Mouse (Mus musculus) adrenal gland, postnatal 4 days (tissue): ENCODE data around the gene Bcl7c. TPM values are rescaled to one million over a fixed set of nuclear protein-coding genes. Genes with fewer than 3 reads are reported as not detected.

Source experiments
- DNase-seq, 2 experiments: peaks; one replicate each; pipeline ENCODE4 v3.0.0; 2021 to 2022; ENCODE audit warnings: low spot score in 2 of 2, mixed read lengths in 2 of 2
- total RNA-seq, 2 experiments: library from RNA; stranded (reverse); gene quantifications; 2 replicates each; pipeline ENCODE4 v1.2.3; 2021

Bcl7c gene
- total RNA-seq, 2 experiments from 2014 or later: 129 to 135 TPM

DNA sequence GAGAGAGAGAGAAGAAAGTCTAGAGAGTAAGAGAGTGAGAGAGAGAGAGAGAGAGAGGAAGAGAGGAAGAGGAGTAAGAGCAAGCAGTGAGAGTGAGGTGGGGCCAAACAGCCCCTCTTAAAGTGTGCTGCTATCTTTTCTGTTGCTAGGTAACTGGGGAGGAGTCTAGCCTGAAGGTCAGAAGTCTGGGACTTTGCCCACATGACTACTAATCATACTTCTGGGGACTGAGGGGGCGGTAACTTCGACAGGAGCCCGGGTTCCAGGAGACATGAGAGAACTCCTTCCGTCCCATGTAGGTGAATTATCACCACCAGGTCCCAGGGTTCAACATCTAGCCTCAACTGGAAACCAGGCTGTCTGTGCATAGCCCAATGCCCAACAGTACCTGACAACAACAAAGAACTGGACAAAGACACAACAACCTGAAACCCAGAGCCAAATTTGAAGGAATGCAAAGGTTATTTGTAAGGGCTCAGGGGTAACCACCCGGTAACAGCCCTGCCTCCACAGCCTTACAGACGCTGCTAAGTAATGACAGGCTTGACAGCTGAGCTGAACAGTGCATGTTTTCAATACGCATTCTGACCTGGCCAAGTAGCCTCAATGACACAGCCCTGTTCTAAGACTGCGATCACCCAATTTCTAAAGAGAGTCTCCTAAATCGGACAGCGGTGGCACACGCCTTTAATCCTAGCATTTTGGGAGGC, 21.8 kb downstream of the Bcl7c start:
- DNase-seq: no peak

DNA sequence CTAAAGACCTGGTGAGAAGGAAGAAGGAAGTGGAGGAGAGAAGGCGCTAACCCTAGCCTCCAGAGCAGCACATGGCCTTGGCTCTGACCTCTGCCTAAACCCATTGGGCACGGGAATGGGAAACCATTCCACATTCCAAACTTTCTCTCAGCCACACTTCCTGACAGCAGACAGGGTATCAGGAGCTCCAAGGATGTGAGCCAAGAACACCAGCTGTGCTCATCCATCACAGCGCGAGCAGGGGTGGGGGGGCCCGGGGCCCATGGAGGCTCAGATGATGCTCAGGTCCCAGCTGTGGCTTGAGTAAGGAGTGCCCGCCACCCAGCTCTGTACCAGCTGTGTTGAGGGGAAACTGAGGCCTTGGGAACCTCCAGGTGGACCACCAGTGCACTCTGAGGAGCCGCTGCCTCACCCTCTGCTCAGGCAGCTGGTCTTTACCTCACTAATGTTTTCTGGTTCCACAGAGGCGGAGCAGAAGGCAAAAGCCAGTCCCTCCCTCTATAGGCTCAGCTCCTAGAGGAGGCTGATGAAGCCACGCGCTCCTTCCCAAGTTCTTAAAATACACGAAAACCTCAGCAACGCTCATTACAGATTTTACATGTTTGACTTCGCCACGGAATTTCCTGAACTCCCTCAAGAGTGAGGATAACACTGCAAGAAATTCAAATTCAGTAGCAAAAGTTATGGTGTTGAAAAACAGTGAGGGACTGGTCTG, 23.3 kb downstream of the Bcl7c start:
- DNase-seq: no peak

DNA sequence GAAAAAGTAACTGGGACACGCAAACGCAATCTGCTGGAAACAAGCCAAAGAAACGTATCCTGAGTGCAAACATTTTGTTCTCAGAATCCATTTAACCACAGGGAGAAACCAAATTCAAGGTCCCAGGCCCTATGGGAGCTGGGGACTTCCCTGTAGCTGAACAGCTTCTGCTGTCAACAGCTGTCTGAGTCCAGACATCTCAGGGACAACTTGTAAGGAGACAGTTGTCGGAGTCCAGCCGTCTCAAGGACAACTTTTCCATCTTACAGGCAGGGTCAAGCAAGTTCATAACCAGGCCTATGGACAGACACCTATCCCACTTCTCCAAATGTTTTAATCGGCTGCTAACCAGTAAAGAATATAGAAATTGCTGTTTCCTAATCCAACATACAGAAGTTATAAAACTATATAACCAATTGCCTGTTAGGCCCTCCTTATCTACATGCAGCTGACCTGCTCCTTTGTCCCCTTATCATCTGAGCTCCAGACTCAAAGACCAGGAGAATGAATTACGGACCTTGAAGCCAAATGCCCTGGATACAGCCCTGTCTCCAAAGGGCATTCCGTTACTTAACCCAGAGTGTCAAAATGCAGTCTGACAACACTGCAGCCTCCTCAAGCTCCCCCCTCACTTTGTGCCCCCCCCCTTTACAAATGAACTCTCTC, 26.7 kb downstream of the Bcl7c start:
- no peak for DNase-seq

DNA sequence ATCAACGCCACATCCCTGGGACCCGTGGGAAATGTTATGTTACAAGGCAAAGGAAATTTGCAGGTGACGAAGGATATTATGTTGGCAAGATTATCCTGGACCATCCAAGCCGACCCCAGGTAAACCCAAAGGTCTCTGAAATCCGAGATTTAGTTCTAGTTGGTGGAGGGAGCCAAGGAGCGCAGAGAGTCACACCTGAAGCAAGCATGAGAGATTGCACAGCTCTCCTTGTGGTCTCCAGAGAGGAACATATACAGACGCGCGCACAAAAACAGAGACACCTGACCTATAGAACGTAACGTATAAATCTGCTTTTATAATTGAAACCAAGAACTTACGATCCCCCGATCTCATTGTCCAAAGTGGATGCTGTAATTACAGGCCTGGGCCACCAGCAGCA, 28.2 kb downstream of the Bcl7c start:
- no peak for DNase-seq

DNA sequence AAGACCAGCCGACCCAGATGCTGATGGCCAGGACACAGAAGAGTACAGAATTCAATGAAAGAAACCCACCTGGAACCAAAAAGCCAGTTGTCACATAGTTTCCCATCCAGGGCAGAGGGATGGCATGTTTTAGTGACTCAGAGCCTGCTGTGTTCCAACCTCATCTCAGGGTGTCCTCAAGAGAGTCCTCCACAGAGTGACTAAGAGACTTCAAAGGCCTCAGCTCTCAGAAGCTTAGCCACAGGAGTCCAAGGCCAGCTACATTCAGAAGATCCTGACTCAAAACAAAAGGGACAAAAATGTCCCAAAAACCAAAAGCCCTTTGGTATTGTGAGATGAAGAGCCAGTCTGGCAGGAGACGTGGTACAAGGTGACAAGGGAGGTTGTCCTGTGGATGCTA, 29.9 kb downstream of the Bcl7c start:
- DNase-seq: no peak

DNA sequence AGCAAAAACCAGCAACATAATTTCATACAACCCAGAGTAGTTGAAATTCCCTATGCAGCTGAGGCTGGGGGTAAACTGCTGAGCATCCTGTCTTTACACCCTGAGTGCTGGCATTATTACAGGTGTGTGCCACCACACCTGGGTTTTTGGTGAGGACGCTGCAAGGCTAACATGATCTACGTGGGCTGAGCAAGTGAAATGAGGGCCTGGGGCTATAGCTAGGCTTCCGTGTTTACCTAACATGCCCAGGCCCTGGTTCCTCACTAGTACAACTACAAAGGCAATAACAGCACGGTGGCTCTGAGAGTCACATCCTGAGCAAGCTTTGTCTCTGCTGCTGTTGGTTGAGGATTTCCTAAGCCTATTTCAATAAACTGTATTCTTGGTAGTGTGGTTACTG, 31.1 kb downstream of the Bcl7c start:
- no peak for DNase-seq

DNA sequence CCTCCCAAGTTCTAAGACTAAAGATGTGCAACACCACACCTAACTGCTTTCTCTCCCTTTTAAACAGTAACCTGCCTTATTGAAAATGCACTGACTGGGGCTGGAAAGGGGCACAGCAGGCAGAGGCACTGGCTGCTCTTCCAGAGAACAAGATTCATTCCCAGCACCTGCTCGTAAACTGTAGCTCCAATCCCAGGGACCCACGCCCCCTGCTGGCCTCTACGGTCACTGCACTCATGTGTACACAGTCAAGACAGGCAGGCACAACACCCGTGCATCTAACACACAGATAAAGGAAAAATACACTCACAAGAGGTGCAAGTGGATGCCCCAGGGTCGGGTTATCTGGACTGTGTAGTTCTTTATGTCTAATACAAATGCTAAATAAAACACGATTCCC, 31.7 kb downstream of the Bcl7c start:
- peak; percentile 37 to 51 for DNase-seq

DNA sequence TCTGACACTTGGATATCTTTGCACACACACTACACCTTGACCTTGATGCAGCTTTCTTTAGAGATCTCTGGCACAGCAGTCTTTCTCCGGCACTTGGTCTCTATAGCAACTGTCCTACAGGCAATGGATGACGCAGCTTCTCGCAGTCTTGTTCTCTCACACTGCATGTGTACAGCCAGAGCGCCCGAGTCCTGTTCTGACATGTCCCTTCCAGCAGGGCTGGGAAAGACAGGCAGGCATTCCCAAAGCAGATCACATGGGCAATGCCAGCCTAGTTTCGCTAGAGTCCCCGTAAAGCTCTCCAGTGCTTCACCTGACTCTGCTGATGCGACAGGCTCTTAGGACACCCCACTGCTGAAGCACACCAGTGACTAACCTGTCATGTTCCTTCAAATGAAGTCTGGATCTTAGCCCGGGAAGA, 33.3 kb downstream of the Bcl7c start:
- DNase-seq: no peak

DNA sequence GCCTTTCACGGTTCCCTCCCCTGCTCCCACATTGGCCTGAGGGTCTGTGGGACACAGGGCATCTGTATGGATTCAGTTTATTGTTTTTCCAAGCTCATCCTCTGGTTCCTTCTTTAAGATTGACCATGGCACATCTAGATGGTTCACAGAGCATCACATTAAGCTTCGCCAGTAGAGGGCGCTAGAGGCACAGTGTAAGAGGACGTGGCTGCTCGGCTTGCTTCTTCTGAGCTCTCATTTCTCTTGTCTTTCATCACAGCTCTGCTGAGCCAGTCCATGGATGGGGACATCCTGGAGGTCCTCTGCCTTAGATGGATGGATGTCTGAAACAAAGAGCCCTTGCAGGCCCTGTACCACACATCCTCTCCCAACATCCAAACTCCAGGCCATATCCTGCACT, 33.8 kb downstream of the Bcl7c start:
- peak; percentile 61 to 81 for DNase-seq

DNA sequence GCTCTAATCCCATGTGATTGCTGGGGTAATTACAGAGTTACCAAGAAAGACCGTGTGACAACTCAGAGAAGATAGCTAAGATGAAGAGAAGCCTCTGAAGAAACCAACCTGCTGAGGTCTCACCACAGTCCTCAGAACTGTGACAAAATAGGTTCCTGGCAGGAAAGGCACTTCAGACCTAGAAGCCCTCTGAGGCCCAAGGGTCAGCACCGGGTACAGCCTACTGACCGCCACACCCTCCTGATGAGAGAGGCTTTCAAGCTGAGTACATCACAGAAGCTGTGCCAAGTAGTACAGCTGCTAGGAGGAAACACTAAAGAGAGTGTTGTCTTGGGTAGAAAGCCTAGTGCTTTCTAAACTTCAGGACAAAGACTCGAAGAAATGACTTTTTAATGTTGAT, 36.0 kb downstream of the Bcl7c start:
- DNase-seq: no peak

DNA sequence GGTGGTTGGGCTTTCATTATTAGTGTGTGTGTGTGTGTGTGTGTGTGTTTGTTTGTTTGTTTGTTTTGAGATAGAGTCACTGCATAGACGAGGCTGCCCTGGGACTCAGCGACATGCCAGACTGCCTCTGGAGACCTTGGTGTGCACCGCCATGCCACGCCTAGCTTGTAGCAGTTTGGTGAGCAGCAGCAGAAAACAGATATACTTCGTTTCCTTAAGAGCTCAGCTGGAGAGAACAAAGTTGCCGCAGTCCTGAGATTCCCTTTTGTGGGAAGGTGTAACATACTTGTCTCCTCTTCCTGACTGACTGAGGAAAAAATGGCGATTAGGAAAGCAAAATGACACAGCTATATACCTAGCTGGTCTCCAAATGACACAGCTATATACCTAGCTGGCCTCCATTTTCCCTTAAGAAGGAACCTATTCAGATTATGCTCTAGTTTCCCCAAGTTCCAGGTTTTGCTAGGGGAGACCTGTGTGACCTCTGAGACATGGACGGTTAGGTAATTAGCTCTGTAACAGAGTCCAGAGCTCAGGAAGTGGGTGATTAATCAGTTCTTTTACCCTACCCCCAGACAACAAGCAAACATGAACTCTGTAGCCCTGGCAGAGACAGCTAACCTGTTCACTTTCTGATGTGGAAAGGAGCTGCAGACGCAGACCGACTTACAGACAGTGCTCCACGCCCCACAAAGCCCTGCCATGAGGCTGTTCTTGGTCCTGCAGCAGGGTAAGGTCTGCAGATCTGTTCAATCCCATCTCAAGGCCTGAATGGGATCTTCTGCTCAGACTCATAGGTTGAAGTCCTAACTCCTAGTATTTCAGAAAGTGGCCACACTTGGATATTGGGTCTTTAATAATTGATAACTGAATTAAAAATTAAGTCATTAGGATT, 36.6 kb downstream of the Bcl7c start:
- DNase-seq: no peak

DNA sequence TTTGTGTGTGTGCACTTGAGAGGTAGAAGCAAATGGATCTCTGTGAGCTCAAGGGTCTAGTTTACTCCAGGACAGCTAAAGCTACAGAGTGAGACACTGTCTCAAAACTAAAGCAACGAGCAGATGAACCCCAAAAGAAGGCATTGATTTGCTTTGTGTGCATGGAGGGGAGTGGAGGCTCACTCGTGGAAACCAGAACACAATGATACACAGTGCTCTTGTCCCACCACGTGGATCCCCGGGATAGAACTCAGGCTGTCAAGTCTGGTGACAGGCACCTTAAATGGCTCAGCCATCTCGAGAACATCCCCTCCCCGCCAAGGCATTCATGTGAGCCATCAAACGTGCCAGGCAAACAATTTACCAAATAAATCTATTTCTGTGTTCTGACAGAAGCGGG, 41.6 kb downstream of the Bcl7c start:
- no peak for DNase-seq

DNA sequence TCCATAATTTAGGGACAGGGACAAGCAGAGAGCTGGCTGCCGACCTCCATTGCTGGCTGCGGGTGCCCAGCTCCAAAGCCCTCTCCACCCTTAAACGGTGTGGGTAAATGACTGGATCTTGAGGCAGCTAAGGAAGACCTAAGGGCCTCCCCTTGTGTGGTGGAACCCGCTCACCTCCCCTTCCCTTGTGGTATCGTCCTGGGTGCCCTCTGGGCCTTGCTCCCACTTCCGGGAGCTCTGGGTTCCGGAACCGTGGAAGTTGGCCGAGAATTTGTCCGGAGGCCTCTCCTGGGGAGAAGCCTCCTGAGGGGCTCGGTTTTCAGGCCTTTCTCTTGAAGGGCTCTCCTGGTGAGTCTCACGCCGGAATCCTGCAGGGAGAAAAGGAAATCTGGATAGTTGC, 42.1 kb downstream of the Bcl7c start:
- DNase-seq: no peak

DNA sequence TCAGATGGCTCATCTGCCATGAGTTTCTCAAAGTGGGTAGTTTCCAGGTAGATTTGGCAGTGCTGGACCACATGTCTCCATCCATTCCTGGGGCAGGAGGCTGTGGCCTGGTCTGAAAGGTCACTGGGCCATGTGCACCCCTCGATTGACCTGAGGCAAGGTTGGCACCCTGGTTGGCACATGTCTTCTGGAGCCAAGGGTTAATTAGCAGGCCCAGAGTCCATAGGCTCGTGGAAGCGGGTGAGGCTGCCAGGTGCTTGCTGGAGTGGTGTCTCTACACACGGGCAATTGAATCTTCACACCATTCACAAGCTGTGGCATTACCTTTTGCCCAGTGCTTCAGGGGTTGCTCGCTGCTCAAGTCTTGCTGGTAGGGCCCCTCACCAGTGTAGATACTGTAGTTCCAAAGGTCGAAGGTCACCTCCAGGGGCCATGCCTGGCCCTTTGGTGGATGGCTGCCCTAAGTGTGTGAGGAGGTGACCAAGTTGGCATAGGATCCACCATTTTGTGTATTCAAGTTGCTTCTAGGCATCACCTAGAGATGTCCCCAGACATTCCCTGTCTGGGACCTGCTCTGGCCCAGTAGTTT, 42.6 kb downstream of the Bcl7c start:
- no peak for DNase-seq

DNA sequence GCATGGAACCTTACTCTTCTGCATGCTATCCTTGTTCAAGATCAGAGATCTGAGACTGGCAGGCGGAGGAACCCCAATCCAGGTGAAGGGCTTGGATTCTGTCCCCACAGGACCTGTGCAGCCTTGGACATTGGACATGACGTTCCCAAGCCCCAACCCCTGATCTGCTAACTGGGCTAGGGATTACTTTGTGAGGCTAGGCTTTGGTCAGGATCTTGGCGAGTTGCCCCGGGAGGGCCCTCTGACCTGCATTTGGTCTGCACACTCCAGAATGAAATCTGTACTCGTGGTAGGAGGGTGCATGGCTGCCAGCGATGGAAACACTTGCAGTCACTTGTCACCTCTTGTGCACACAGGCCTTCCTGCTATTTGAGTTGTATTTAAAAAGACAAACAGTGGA, 45.8 kb downstream of the Bcl7c start:
- DNase-seq: no peak

DNA sequence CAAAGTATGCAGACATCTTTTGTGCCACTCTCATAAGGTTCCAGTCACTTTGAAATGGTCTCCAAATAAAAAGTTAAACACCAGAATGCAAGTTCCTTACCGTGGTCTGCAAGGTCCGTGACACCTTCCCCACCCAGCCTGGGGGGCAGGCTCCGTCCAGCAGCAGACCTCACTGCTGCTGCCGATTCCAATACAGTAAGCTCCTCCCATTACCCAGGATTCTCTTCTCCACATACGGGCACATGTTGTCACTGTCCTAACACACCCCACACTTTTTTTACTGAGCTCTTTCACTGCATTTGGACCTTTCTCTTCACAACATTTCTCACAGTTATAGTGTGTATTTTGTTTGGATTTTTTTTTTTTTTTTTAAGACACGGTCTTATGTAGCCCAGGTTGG, 46.9 kb downstream of the Bcl7c start:
- DNase-seq: no peak

DNA sequence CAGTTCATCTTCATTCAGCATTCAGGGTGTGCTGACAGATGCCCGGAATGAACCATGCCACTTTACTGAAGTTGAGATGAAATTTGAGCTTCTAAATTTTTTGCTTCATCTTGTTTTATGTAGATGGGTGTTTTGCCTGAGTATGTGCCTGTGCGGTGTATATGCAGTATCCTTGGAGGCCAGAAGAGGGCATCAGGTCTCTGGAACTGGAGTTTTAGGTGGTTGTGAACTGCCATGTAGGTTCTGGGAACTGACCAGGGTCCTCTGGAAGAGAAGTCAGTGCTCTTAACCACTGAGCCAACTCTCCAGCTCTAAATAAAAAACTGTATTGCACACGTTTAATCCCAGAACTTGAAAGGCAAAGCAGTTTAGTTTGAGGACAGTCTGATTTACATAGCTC, 47.9 kb downstream of the Bcl7c start:
- no peak for DNase-seq

DNA sequence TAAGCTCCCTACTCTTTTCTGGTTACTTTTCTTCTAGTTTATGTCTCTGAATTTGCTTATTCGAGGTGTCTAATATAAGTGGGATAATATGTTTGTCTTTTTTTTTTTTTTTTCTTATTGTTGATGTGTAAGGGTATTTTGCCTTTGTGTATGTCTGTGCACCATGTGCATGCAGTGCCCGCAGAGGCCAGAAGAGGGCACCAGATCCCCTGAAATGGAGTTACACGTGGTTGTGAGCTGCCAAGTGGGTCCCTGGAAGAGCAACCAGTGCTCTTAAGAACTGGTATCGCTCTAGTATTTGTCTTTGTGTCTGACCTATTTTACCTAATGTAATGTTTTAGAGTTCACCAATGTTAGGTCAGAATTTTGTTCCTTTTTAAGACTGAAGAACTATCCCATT, 51.8 kb downstream of the Bcl7c start:
- peak; percentile 51 to 61 for DNase-seq

DNA sequence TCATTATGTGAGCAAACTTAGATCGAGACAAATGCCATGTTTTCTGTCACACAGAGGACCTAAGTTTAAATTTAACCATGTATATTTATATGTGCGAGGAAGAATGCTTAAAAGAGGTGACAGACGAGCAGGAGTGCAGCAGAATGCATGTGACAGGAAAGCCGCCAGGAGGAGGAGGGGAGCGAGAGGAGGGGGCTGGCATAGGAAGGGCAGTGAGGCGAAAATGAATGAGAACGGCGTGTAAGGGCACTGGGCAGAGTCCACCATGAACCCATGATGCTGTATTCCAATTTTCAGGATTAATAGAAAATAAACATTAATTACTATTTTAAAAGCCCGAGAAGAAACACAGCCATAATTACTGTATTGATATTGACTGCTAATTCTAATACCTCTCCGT, 54.4 kb downstream of the Bcl7c start:
- DNase-seq: no peak

DNA sequence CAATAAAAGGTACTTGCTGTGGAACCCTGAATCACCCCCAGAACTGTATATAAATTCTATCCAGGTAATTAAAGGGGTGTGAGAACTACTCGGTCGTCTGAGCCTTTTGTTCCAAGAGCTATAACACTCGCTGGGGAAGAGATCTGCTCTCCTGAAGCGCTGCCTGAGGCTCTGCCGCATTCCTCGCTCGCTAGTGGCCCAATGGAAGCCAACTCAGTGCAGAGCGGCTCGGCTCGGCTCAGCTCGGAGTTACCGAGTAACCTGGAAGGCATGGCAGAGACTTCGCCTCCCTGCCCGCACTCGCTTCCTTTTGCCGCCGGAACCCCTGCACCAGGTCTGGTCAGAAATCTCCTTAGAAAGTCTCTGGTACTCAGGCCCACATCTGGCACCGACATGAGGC, 56.7 kb downstream of the Bcl7c start:
- no peak for DNase-seq

DNA sequence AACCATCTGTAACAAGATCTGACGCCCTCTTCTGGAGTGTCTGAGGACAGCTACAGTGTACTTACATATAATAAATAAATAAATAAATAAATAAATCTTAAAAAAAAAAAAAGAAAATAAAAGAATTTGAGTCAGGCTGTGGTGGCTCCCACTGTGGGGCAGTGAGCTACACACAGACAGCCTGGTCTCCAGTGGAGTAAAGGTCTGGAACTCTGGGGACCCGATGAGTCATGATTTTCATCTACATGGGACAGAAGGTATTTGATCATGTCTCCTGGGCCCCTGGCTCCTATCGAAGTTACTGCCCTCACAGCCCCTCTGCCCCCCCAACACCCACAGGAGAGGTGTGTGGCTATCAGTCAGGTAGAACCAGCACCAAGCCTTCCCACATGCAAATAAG, 57.1 kb downstream of the Bcl7c start:
- DNase-seq: no peak
